Mouse (Mus musculus) embryonic fibroblast, embryonic 13.5 days (primary cell): ENCODE results near the gene Adgrg1.

ENCODE experiments used
- CTCF ChIP-seq: IDR thresholded peaks from 2 replicates; pipeline ENCODE4 v1.5.1; 2011; ENCODE audit warnings: mild to moderate bottlenecking, control low read depth, low read length, moderate library complexity, borderline replicate concordance; ENCODE audit not compliant: insufficient read depth
- POLR2A ChIP-seq: IDR thresholded peaks from 2 replicates; pipeline ENCODE4 v1.6.1; 2011; ENCODE audit warnings: low read depth, mild to moderate bottlenecking, control low read depth, low read length, moderate library complexity

GRCm38 (mm10) chr8:94954368-94954737 is 20.2 kb upstream of the Adgrg1 start:
- no peak for TF ChIP-seq CTCF
- TF ChIP-seq POLR2A = no peak
